Mouse (Mus musculus): ENCODE data around the gene Irf6.

DNA sequence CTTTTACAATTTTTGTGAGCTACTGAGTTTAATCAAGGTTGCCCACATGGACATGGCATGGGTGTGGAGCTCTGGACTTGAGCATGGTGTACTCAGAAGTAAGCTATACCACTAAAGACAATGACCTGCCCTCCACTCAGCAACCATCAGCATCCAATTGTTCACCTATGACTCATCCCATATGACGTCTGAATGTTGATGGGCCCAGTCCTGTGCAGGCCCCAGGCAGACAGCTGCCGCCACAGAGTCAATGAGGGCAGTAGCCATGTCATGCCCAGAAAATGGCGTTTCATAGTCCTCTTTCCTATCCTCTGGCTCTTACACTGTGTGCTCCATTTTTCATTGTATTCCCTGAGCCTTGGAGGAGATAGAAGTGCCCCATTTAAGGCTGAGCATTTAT, 63.1 kb downstream of the Irf6 start:
- TF ChIP-seq CTCF (IDR thresholded peaks at IDR 0.05; ENCODE audit: borderline replicate concordance, extremely low read depth, insufficient read depth, insufficient read length) (no peak), POLR2A (IDR thresholded peaks at IDR 0.05; ENCODE audit: borderline replicate concordance, extremely low read depth, insufficient read depth, insufficient read length, poor library complexity, severe bottlenecking) (no peak)

Measured in brain, embryonic 14.5 days (tissue).